7 mouse cellular contexts compared by ENCODE assay signal in genomic region chr7:16885271-16885776, GRCm38 (mm10). TPM values are rescaled to one million over a fixed set of nuclear protein-coding genes. Genes with fewer than 3 reads are reported as not detected.
DNase-seq lines count a peak whose midpoint lies in the region; ATAC-seq and TF ChIP-seq lines count a peak whose summit lies in the region.

No protein-coding gene starts in this region.

- DNase-seq in right cerebral cortex, postnatal 4 days, result peak; percentile 59
- no peak for DNase-seq in right cerebral cortex, postnatal 14 days
- DNase-seq in forebrain, postnatal 0 days, result peak; percentile 68
- no peak for DNase-seq in liver, embryonic 11.5 days (ENCODE audit: low spot score)
- peak; percentile 59 for DNase-seq in testis, postnatal 10 days (ENCODE audit: low spot score)
- no peak for DNase-seq in cerebellum, postnatal 36 days
- no peak for DNase-seq in adrenal gland, postnatal 25 days

- H3K9me3 ChIP-seq in forebrain, postnatal 0 days (ENCODE audit: low read length), result no peaks in the 10 kb centered on the region
- peaks cover 8% of the 10 kb centered on the region for H3K9me3 ChIP-seq in liver, embryonic 11.5 days (ENCODE audit: control insufficient read depth, low read length)

- 16% methylated on average over 83 of the region's 95 CpGs for WGBS in forebrain, postnatal 0 days
- 17% methylated on average over 89 of the region's 95 CpGs for WGBS in liver, embryonic 11.5 days

- H3K4me1 ChIP-seq in forebrain, postnatal 0 days (ENCODE audit: insufficient read depth), result no peaks in the 10 kb centered on the region
- peaks cover 4% of the 10 kb centered on the region for H3K4me1 ChIP-seq in liver, embryonic 11.5 days (replicated peaks; ENCODE audit: control insufficient read depth, insufficient read depth, low read length)

- H3K9ac ChIP-seq in forebrain, postnatal 0 days, result no peak overlapping the region
- H3K9ac ChIP-seq in liver, embryonic 11.5 days (ENCODE audit: low read depth, low read length), result no peak overlapping the region

- ATAC-seq in forebrain, postnatal 0 days, result peak; percentile 53; the same call in 1 of the 2 replicates
- ATAC-seq in liver, embryonic 11.5 days (replicated peaks; ENCODE audit: low FRiP score), result peak; percentile 29

- no peak overlapping the region for H3K27ac ChIP-seq in forebrain, postnatal 0 days (ENCODE audit: low read depth, low read length)
- no peak overlapping the region for H3K27ac ChIP-seq in liver, embryonic 11.5 days (ENCODE audit: low read depth, low read length)

- H3K27me3 ChIP-seq in forebrain, postnatal 0 days (ENCODE audit: insufficient read depth, low read length), result peaks cover 14% of the 10 kb centered on the region
- H3K27me3 ChIP-seq in liver, embryonic 11.5 days (replicated peaks; ENCODE audit: control insufficient read depth, insufficient read depth, low read length), result peaks cover 62% of the 10 kb centered on the region

- H3K4me3 ChIP-seq in forebrain, postnatal 0 days (ENCODE audit: low read depth, low read length), result peak overlapping the region; percentile 30
- peak overlapping the region; percentile 41 for H3K4me3 ChIP-seq in liver, embryonic 11.5 days (ENCODE audit: low read depth, low read length)

- TF ChIP-seq CTCF in forebrain, postnatal 0 days (IDR thresholded peaks at IDR 0.05; ENCODE audit: low read depth), result no peak

- peaks cover 25% of the 10 kb centered on the region for H3K36me3 ChIP-seq in forebrain, postnatal 0 days (ENCODE audit: insufficient read depth)
- peaks cover 25% of the 10 kb centered on the region for H3K36me3 ChIP-seq in liver, embryonic 11.5 days (ENCODE audit: control insufficient read depth, insufficient read depth, low read length)

- H3K4me2 ChIP-seq in forebrain, postnatal 0 days (ENCODE audit: low read depth), result peak overlapping the region; percentile 32
- peak overlapping the region; percentile 53 for H3K4me2 ChIP-seq in liver, embryonic 11.5 days

RNA-seq across cellular contexts. Expression of gene Gng8, which starts 6.3 kb away (rescaled TPM):
- not detected in 2 replicates for total RNA-seq in forebrain, postnatal 0 days (2014; rRNA removed)
- 9.3 and 16.4 TPM in 2 replicates for polyA plus RNA-seq in forebrain, postnatal 0 days (2015; fragmentation: Nextera tagmentation; extraction: Ambion mirVana)
- polyA plus RNA-seq in liver, embryonic 11.5 days (2014; fragmentation: Nextera tagmentation; extraction: Ambion mirVana), result 1.8 and 3.3 TPM in 2 replicates
- 0.70 TPM in 1 of 2 replicates, not detected in the other for total RNA-seq in adrenal gland, postnatal 25 days (2021)

RNA-seq across cellular contexts. Expression of gene Dact3, which starts 10.2 kb away (rescaled TPM):
- 69.0 and 70.3 TPM in 2 replicates for total RNA-seq in forebrain, postnatal 0 days (2014; rRNA removed)
- 7.8 and 8.6 TPM in 2 replicates for polyA plus RNA-seq in forebrain, postnatal 0 days (2015; fragmentation: Nextera tagmentation; extraction: Ambion mirVana)
- polyA plus RNA-seq in liver, embryonic 11.5 days (2014; fragmentation: Nextera tagmentation; extraction: Ambion mirVana), result 2.5 and 2.6 TPM in 2 replicates
- total RNA-seq in adrenal gland, postnatal 25 days (2021), result 1.8 and 2.8 TPM in 2 replicates

RNA-seq across cellular contexts. Expression of gene Ptgir, which starts 21.0 kb away (rescaled TPM):
- total RNA-seq in forebrain, postnatal 0 days (2014; rRNA removed), result 0.15 TPM in 1 of 2 replicates, not detected in the other
- polyA plus RNA-seq in forebrain, postnatal 0 days (2015; fragmentation: Nextera tagmentation; extraction: Ambion mirVana), result 0.08 and 0.09 TPM in 2 replicates
- polyA plus RNA-seq in liver, embryonic 11.5 days (2014; fragmentation: Nextera tagmentation; extraction: Ambion mirVana), result 1.2 and 1.3 TPM in 2 replicates
- total RNA-seq in adrenal gland, postnatal 25 days (2021), result 1.5 and 1.6 TPM in 2 replicates

RNA-seq across cellular contexts. Expression of gene Calm3, which starts 38.6 kb away (rescaled TPM):
- 1,323 and 1,444 TPM in 2 replicates for total RNA-seq in forebrain, postnatal 0 days (2014; rRNA removed)
- polyA plus RNA-seq in forebrain, postnatal 0 days (2015; fragmentation: Nextera tagmentation; extraction: Ambion mirVana), result 403 and 424 TPM in 2 replicates
- polyA plus RNA-seq in liver, embryonic 11.5 days (2014; fragmentation: Nextera tagmentation; extraction: Ambion mirVana), result 147 and 169 TPM in 2 replicates
- 242 and 255 TPM in 2 replicates for total RNA-seq in adrenal gland, postnatal 25 days (2021)

RNA-seq across cellular contexts. Expression of gene Prkd2, which starts 42.6 kb away (rescaled TPM):
- 2.9 and 3.9 TPM in 2 replicates for total RNA-seq in forebrain, postnatal 0 days (2014; rRNA removed)
- polyA plus RNA-seq in forebrain, postnatal 0 days (2015; fragmentation: Nextera tagmentation; extraction: Ambion mirVana), result 2.7 and 4.0 TPM in 2 replicates
- 7.6 and 8.4 TPM in 2 replicates for polyA plus RNA-seq in liver, embryonic 11.5 days (2014; fragmentation: Nextera tagmentation; extraction: Ambion mirVana)
- total RNA-seq in adrenal gland, postnatal 25 days (2021), result 17.5 and 23.9 TPM in 2 replicates

Comparison
In these comparisons a context has a peak if more than half of its experiments do, and no peak if none do; other contexts are left out.
1. DNase-seq: peak in right cerebral cortex, postnatal 4 days (single experiment), forebrain, postnatal 0 days (single experiment) and testis, postnatal 10 days (single experiment); none in right cerebral cortex, postnatal 14 days (single experiment), liver, embryonic 11.5 days (single experiment), cerebellum, postnatal 36 days (0 of 2) and adrenal gland, postnatal 25 days (single experiment).
2. RNA of gene Dact3, which starts 10.2 kb away (total RNA-seq): 69.0 to 70.3 TPM in forebrain, postnatal 0 days; 1.8 to 2.8 TPM in adrenal gland, postnatal 25 days; every median in the first group is over 10 times any median in the second.